Mouse (Mus musculus): ENCODE data around the gene Trim41.

DNA sequence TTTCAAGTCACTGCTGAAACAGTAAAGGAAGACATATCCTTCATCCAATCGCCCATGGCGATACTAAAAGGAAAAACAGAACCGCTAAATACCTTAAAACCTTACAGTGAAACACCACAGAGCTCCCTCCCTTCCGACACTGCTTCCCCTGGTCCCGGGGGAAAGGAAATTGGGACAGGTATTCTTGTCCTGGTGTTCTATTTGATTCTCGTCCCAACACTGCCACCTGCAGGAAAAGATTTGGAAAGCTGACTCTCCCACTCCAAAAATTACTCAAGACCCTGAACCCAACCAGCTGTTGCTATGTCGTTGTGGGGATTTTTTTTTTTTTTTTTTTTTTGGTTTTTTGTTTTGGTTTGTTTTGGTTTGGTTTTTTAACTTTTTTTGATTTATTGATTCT is 41.7 kb downstream of the Trim41 start:
- TF ChIP-seq CTCF (IDR thresholded peaks at IDR 0.05; ENCODE audit: low read depth) (peak; percentile 74), EP300 (optimal IDR thresholded peaks at IDR 0.05) (no peak)

Measured in stomach, postnatal 0 days (tissue).